Mouse (Mus musculus): ENCODE results near the gene Pde10a.

DNA sequence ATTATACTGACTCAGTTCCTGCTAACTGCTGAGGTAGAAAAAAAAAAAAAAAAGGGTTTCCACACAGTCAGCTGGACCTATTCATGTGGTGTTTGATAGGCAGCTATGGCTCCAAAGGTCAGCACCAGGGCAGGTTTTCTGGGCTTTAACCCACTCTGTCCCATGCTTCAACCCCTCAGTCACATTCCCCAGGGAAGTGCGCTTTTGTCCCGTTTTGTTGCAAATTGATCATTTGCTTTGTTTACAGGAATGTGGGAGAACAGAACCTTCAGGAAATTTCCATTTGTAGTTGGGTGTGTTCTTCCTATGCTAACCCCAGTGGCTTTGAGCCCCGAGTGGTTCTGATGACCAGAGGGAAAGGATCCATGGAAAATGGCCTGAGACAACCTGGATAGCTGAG, 162.9 kb downstream of the Pde10a start:
- no peak for TF ChIP-seq CTCF (IDR thresholded peaks at IDR 0.05; ENCODE audit: extremely low read depth, insufficient read length, insufficient replicate concordance, low read depth, low read length)
- TF ChIP-seq POLR2A (IDR thresholded peaks at IDR 0.05; ENCODE audit: low read depth, low read length), result no peak

Measured in small intestine, adult 2 months (tissue).